Mouse (Mus musculus): ENCODE data around the gene Eif2ak1. TPM values are rescaled to one million over a fixed set of nuclear protein-coding genes. Genes with fewer than 3 reads are reported as not detected.
"Not testable (repeated sequence)": the region's sequence is repeated elsewhere in the genome, so short reads cannot be mapped to it uniquely, and the experiment has no call there.

Gene Eif2ak1
- polyA plus RNA-seq (2016; fragmentation: Nextera tagmentation; extraction: Ambion mirVana): 45.2 and 47.8 TPM in 2 replicates

DNA sequence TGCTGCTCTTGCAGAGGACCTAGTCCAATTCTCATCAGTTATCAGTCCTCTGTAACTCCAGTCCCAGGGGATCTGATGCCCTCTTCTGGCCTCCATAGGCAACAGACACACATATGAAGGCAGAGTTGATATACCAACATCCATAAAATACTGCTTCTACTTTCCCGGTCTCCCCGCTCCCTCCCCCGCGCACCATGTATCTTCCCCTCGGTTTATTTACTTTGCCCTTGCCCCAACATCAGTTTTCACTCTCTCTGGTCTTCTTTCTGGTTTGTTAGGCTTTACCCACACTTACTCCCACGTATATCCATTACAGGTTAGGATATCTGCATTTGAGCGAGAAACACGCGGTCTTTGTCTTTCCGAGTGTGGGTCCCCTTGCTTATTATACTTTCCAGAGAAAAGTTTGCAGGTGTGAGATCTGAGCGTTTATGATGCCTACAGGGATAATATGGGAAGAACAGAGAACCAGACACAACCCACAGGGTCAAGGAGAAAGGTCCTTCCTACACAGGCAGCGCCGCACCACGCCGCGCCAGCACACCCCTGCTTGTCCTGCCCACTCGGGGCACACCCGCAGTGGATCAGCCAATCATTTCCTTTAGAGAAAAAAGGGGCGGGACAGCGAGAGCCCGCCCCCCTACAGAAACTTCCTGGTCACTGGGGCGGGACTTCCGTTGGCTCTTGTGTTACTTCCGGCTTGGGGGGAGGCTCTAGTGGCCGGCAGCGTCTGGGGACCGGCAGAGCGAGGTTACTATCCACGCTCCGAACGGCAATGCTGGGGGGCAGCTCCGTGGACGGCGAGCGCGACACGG, at the start of gene Eif2ak1:
Gene Eif2ak1, plus strand, starts transcription at position 673 of the 815 bp plus-strand sequence.
- Histone ChIP-seq H3K27me3 (ENCODE audit: low read depth, poor library complexity, severe bottlenecking) (no peaks in the 10 kb centered on the region), H3K27ac (replicated peaks) (peak within 1 kb of the TSS; percentile 82), H3K4me3 (peak within 1 kb of the TSS; percentile 74), H3K4me1 (peaks cover 12% of the 10 kb centered on the region), H3K36me3 (no peaks in the 10 kb centered on the region), H3K9me3 (replicated peaks) (no peaks in the 10 kb centered on the region)
- under 1% methylated on average over 37 of the region's 37 CpGs for WGBS
- peak; percentile 94 for DNase-seq (ENCODE audit: low spot score)

DNA sequence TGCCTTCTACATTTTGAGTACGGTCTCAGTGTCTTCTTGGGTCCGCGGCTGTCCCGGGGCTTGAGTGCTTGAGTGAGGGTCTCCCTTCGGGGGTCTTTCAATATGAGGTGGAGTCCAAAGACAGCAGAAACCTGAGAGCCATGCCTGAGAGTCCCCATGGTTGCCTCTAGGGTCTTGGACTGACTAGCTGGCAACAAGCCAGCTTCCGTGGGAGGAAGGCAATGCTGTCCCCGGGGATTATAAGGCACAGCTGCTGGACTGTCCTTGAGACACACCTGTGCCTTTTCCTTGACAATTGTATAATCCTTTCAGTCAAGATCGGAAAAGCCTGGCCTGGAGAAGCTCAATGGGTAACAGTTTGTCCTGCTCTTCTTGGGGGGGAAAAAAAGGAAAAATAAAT, 35.6 kb upstream of the Eif2ak1 start:
- WGBS: 96% methylated on average over 8 of the region's 8 CpGs
- Histone ChIP-seq H3K36me3 (no peaks in the 10 kb centered on the region), H3K27me3 (ENCODE audit: low read depth, poor library complexity, severe bottlenecking) (no peaks in the 10 kb centered on the region), H3K4me3 (no peak overlapping the region), H3K27ac (replicated peaks) (no peak overlapping the region), H3K4me1 (no peaks in the 10 kb centered on the region), H3K9me3 (replicated peaks) (peaks cover 8% of the 10 kb centered on the region; the same call in 1 of the 2 replicates)
- DNase-seq (ENCODE audit: low spot score): no peak

DNA sequence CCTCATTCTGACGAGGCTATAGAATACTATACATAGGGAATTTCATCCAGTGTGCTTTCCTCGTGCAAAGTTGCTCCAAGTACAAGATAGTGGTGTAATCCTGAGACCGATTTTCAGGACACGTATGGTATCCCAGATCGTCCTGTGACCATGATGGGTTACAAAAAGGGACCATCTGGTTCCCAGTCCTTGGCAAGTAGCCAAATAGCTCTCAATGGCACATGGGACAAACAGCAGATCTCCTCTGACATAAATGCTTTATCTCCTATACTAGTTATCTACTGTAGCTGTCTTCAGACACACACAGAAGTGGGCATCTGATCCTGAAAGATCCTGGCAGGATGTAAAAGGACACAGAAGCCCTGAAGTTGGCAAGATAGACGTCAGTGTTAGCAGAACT, 32.2 kb upstream of the Eif2ak1 start:
- WGBS: 85% methylated on average over 6 of the region's 6 CpGs

DNA sequence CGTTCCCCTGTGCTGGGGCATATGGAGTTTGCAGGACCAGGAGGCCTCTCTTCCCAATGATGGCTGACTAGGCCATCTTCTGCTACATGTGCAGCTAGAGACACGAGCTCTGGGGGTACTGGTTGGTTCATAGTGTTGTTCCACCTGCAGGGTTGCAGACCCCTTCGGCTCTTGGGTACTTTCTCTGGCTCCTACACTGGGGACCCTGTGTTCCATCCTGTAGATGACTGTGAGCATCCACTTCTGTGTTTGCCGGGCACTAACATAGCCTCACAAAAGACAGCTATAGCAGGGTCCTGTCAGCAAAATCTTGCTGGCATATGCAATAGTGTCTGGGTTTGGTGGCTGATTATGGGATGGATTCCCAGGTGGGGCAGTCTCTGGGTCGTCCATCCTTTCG, 16.4 kb upstream of the Eif2ak1 start:
- DNase-seq (ENCODE audit: low spot score); H3K4me3 ChIP-seq; H3K9me3 ChIP-seq (replicated peaks); H3K4me1 ChIP-seq; H3K27ac ChIP-seq (replicated peaks); H3K36me3 ChIP-seq; H3K27me3 ChIP-seq (ENCODE audit: low read depth, poor library complexity, severe bottlenecking): not testable (repeated sequence)
- 86% methylated on average over 6 of the region's 6 CpGs for WGBS

More for the DNA sequence above, 32.2 kb upstream of the Eif2ak1 start:
- H3K36me3 ChIP-seq: no peaks in the 10 kb centered on the region
- no peak overlapping the region for H3K27ac ChIP-seq (replicated peaks)
- no peak overlapping the region for H3K4me3 ChIP-seq
- no peaks in the 10 kb centered on the region for H3K4me1 ChIP-seq
- H3K9me3 ChIP-seq (replicated peaks): peaks cover 8% of the 10 kb centered on the region; the same call in 1 of the 2 replicates
- DNase-seq (ENCODE audit: low spot score): no peak
- no peaks in the 10 kb centered on the region for H3K27me3 ChIP-seq (ENCODE audit: low read depth, poor library complexity, severe bottlenecking)

DNA sequence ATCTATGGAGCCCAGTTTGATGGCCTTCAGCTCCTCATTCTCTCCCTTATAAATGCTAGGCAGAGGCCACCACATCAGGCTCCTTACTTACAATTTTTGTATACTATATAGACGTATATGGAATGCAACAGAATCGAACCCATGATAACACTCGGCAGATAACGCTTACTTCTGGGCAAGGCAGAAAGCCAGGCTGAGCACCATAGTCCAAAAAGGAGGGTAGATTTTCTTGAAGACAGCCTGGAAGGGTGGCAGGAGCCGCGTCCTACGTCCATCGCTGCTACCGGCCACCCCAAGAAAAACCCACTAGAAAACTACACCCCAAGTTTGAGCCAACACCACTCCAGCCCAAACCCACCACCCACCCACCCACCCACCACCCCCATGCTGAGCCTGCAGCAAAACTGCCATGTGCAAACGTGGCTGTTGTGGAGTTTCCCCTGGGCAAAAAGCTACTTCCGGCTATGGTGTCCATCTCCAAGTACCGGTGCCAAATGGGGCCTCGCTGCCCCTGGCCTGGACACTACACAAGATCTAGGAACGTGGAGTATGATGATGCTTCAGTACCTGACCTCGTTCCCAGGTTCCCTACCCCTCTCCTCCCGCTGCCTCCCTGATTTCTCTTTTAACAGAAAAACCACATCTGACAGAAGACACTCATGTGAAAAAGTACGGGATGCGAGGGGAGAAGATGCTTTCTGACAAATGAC, 13.4 kb upstream of the Eif2ak1 start:
- 90% methylated on average over 18 of the region's 18 CpGs for WGBS
- H3K9me3 ChIP-seq (replicated peaks): no peaks in the 10 kb centered on the region
- H3K36me3 ChIP-seq: no peaks in the 10 kb centered on the region
- no peak for DNase-seq (ENCODE audit: low spot score)
- H3K4me1 ChIP-seq: no peaks in the 10 kb centered on the region
- no peaks in the 10 kb centered on the region for H3K27me3 ChIP-seq (ENCODE audit: low read depth, poor library complexity, severe bottlenecking)
- no peak overlapping the region for H3K4me3 ChIP-seq
- H3K27ac ChIP-seq (replicated peaks): no peak overlapping the region

DNA sequence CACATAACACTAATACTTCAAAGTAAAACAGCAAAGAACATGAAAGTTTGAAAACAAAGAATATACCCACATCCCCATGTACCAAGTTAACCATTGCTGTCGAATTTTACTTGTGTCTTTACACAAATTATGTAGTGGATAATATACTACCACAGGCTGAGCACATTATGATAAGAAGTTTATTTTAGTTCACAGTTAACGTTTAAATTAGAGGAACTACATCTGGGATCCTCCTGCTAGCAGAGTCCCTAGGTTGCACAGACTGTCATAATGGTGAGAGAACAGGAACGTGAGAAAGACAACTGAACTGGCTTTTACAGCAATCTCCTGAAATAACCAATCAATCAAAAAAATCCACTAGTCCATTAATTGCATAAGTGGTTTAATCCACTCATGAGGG, 10.3 kb upstream of the Eif2ak1 start:
- WGBS: 71% methylated on average over 3 of the region's 3 CpGs
- no peaks in the 10 kb centered on the region for H3K27me3 ChIP-seq (ENCODE audit: low read depth, poor library complexity, severe bottlenecking)
- no peak overlapping the region for H3K27ac ChIP-seq (replicated peaks)
- no peaks in the 10 kb centered on the region for H3K9me3 ChIP-seq (replicated peaks)
- H3K4me3 ChIP-seq: no peak overlapping the region
- no peaks in the 10 kb centered on the region for H3K36me3 ChIP-seq
- no peaks in the 10 kb centered on the region for H3K4me1 ChIP-seq
- no peak for DNase-seq (ENCODE audit: low spot score)

DNA sequence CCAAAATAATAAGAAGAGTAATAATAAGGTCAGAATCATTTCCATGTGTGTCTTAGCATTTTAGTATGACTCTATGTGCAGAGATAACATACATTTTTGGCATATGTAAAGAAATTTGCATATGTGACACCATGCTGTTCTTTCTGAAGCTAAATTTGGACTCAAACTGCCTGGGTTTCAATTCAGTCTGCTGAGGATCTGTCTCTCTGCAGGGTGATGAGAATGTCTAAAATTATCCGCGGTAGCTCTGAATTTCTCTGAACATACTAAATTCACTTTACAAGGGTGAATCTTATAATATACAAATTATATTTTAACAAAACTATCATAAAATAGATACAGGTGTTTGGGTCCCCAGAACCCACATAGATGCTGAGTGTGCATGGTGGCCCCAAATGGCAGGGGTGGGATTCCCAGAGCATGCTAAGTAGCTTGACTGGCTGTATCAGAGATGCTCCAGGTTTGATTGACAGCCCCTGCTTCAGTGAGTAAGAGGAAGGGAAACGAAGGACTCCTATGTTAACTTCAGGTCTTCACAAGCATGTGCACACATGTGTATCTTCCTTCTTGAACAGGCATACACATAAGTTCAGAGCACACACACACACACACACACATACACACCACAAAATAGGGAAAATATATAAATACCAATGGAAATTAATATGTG, 8.0 kb upstream of the Eif2ak1 start:
- Histone ChIP-seq H3K27ac (replicated peaks) (no peak overlapping the region), H3K4me1 (no peaks in the 10 kb centered on the region), H3K9me3 (replicated peaks) (no peaks in the 10 kb centered on the region), H3K36me3 (no peaks in the 10 kb centered on the region), H3K4me3 (no peak overlapping the region), H3K27me3 (ENCODE audit: low read depth, poor library complexity, severe bottlenecking) (no peaks in the 10 kb centered on the region)
- no peak for DNase-seq (ENCODE audit: low spot score)
- WGBS: 90% methylated on average over 3 of the region's 3 CpGs

DNA sequence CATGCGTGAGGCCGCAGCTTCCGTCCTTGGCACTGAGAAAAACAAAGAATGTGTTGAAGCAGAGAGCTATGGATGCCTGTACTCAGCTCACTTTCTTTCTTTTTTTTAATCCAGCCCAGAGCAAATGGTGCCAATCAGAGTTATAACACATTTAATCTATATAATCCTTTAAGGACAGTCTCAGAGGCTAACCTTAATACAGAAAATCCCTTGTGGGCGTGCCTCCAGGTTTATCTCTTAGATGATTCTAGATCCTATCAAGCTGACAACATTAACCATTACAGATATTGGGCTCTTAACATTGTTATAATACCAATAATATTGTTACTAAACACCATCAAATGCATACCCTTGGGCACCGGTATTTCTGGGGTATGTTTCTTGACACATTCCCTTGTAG, 5.9 kb upstream of the Eif2ak1 start:
- 91% methylated on average over 5 of the region's 5 CpGs for WGBS
- Histone ChIP-seq H3K27me3 (ENCODE audit: low read depth, poor library complexity, severe bottlenecking) (no peaks in the 10 kb centered on the region), H3K27ac (replicated peaks) (no peak overlapping the region), H3K9me3 (replicated peaks) (no peaks in the 10 kb centered on the region), H3K4me3 (no peak overlapping the region), H3K36me3 (no peaks in the 10 kb centered on the region), H3K4me1 (no peaks in the 10 kb centered on the region)
- DNase-seq (ENCODE audit: low spot score): no peak

DNA sequence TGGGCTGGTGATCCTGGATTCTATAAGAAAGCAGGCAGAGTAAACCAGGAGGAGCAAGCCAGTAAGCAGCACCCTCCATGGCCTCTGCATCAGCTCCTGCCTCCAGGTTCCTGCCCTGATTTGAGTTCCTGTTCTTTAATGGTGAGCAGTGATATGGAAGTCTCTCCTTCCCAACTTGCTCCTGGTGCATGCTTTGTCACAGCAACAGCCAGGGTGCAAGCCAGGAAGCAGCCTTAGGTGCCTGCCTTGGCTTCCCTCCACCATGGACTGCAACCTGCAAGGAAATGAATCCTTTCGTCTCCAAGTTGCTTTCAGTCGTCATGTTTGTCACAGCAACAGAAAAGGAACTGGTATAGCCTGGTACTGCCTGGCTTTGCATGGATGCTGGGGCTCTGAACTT, 3.0 kb upstream of the Eif2ak1 start:
- H3K4me1 ChIP-seq: peaks cover 12% of the 10 kb centered on the region
- no peak for DNase-seq (ENCODE audit: low spot score)
- 86% methylated on average over 2 of the region's 2 CpGs for WGBS

DNA sequence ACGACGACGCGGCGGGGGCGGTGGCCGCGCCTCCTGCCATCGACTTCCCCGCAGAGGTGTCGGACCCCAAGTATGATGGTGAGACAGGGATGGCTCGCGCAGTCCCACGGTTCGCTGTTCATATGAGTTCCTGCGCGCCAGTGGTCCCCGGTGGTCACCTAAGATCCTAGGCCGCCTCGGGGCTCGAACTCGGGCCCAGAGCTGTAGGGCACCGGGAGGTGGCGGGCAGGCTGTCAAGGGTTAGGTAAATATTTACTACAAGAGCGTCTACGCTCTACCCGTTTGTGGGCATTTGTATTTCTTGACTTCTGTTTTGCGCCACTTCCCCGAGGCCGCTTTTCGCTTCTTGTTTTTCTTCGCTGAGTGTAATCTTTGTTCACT, 333 bp downstream of the Eif2ak1 start:
- under 1% methylated on average over 32 of the region's 32 CpGs for WGBS
- DNase-seq (ENCODE audit: low spot score): no peak
- Histone ChIP-seq H3K4me3 (peak overlapping the region; percentile 74), H3K9me3 (replicated peaks) (no peaks in the 10 kb centered on the region), H3K27ac (replicated peaks) (peak overlapping the region; percentile 82), H3K36me3 (no peaks in the 10 kb centered on the region), H3K27me3 (ENCODE audit: low read depth, poor library complexity, severe bottlenecking) (no peaks in the 10 kb centered on the region), H3K4me1 (peaks cover 12% of the 10 kb centered on the region)

More for the DNA sequence above, 3.0 kb upstream of the Eif2ak1 start:
- Histone ChIP-seq H3K9me3 (replicated peaks) (no peaks in the 10 kb centered on the region), H3K27me3 (ENCODE audit: low read depth, poor library complexity, severe bottlenecking) (no peaks in the 10 kb centered on the region), H3K36me3 (no peaks in the 10 kb centered on the region), H3K27ac (replicated peaks) (no peak overlapping the region), H3K4me3 (no peak overlapping the region)

DNA sequence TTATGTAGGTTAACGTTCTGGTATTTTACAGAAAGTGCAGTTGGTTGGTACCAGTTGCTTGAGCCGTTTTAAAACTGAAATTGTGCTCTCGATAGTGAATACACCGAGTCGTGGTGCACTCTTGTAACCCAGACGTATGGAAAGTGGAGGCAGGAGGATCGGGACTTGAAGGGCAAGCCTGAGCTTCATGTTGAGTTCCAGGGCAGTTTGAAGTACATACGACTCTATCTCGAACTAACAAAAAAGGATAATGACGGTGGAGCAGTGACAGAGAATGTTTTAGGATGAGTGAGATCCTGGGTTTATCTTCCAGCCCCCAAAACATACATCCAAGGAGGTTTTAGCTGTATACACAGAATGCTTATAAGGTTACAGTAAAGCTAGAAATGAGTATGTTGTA, 873 bp downstream of the Eif2ak1 start:
- no peaks in the 10 kb centered on the region for H3K27me3 ChIP-seq (ENCODE audit: low read depth, poor library complexity, severe bottlenecking)
- no peaks in the 10 kb centered on the region for H3K9me3 ChIP-seq (replicated peaks)
- peaks cover 12% of the 10 kb centered on the region for H3K4me1 ChIP-seq
- no peaks in the 10 kb centered on the region for H3K36me3 ChIP-seq
- DNase-seq (ENCODE audit: low spot score): no peak
- no peak overlapping the region for H3K27ac ChIP-seq (replicated peaks)
- WGBS: 18% methylated on average over 10 of the region's 10 CpGs
- H3K4me3 ChIP-seq: peak overlapping the region; percentile 74

DNA sequence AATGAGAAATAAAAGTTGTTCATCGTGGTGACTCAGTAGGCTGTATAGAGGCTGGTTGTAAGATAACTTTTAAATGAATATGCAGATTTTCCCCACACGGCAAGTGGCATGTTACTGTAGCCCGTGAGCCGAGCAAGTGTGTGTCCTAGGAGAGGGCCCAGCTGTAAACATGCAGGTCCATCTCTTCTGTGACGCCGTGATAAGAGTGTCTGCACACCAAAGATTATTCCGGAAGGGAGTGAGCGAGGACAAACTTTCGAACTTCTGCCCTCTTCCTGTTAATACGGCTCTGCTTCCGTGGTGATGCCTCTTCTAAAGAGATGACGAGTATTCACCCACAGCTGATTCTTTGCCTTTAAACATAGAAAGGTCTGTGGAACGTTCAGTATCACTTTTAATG, 1.4 kb downstream of the Eif2ak1 start:
- Histone ChIP-seq H3K36me3 (no peaks in the 10 kb centered on the region), H3K27me3 (ENCODE audit: low read depth, poor library complexity, severe bottlenecking) (no peaks in the 10 kb centered on the region), H3K9me3 (replicated peaks) (no peaks in the 10 kb centered on the region), H3K4me3 (peak overlapping the region; percentile 74), H3K27ac (replicated peaks) (no peak overlapping the region), H3K4me1 (peaks cover 12% of the 10 kb centered on the region)
- DNase-seq (ENCODE audit: low spot score): no peak
- 88% methylated on average over 13 of the region's 13 CpGs for WGBS

Data from midbrain, embryonic 10.5 days (tissue).